Mouse (Mus musculus) macrophage (primary cell): ENCODE results near the gene Gm5901. TPM values are rescaled to one million over a fixed set of nuclear protein-coding genes. Genes with fewer than 3 reads are reported as not detected.
"Not testable (repeated sequence)": the region's sequence is repeated elsewhere in the genome, so short reads cannot be mapped to it uniquely, and the experiment has no call there.

Experiments used
- H3K27ac ChIP-seq: fragments of 350-480 bp; formaldehyde crosslinking; 2 replicates; pipeline ENCODE4 v1.9.0; 2021
- H3K36me3 ChIP-seq: fragments of 350-480 bp; formaldehyde crosslinking; 2 replicates; pipeline ENCODE4 v1.9.0; 2021; ENCODE audit errors: inconsistent target
- H3K4me3 ChIP-seq: fragments of 350-480 bp; formaldehyde crosslinking; 2 replicates; pipeline ENCODE4 v1.9.0; 2021; ENCODE audit errors: inconsistent target
- H3K79me2 ChIP-seq: fragments of 350-480 bp; formaldehyde crosslinking; 2 replicates; pipeline ENCODE4 v1.9.0; 2021; ENCODE audit errors: inconsistent target
- WGBS: methylation state at CpG from one replicate; pipeline ENCODE4 v1.1.7; 2026; ENCODE audit warnings: inconsistent platforms; ENCODE audit not compliant: missing documents; 5-methylcytosine and 5-hydroxymethylcytosine counted together
- polyA plus RNA-seq: library from polyadenylated mRNA; stranded (reverse); fragments of 250-400 nt; gene quantifications from 3 replicates; pipeline ENCODE4 v1.2.4, GENCODE M21; 2018; ENCODE audit warnings: inconsistent platforms
- total RNA-seq, 78 experiments: library from RNA; depleted of rRNA; stranded (reverse); fragments of 250-400 nt; gene quantifications; 1 replicate in 9 of 78; 2 replicates in 24 of 78; 3 replicates in 43 of 78; 4 replicates in 2 of 78; pipeline ENCODE4 v1.2.4; 2018; ENCODE audit warnings: inconsistent platforms in 56 of 78

Gm5901 gene
- not detected for total RNA-seq (2018; cell fraction: chromatin; rRNA removed)
- total RNA-seq (2018; cell fraction: cytosol; rRNA removed) = not detected
- not detected for total RNA-seq (2018; cell fraction: nucleus; rRNA removed)
- polyA plus RNA-seq = not detected in 3 replicates

DNA sequence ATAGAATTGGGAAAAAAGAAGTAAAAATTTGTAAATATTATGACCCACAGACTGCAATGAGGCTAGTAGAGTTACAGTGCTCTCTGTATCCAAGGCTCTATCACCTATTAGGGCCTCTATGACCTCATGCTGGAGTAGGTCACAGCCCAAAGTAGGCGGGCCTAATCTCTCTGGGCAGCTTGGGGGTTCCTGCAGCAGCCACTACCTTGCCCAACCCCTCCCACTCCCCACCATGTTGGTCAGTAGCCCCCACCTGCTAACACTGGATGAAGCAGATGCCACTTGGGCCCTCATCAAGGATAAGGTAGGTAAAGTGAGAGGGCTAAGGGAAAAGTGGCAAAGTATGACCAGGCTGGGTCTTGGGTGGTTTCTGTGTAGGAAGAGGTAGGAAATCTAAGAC, at the start of gene Gm5901:
Gene Gm5901 (plus strand): TSS at position 173 of the 400 bp plus-strand sequence.
- 78% methylated on average over 1 of the region's 1 CpGs for WGBS
- no peak within 1 kb of the TSS for H3K27ac ChIP-seq

DNA sequence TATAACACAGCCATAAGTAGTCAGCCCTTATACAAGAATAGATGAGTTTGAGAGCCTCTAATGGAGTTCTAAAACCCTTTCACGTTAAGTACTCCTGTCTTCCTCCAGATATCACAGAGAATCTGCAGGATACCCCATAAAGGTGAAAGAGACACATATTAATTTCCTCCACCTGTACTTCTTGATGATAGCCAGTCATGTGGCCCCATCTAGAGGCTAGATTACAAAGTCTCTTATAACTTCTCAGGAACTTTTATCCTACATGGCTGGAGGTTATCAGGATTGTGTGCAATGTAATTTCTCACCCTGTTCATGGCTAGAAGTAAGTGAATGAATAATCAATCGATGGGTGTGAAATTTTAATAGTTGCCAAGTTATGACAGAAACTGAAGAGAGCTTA, 49.5 kb upstream of the Gm5901 start:
- Histone ChIP-seq H3K36me3 (no peaks in the 10 kb centered on the region), H3K79me2 (no peaks in the 10 kb centered on the region), H3K27ac (no peak overlapping the region), H3K4me3 (no peak overlapping the region)
- 67% methylated on average over 2 of the region's 2 CpGs for WGBS

More for the DNA sequence above, at the start of gene Gm5901:
- Histone ChIP-seq H3K79me2 (no peaks in the 10 kb centered on the region), H3K4me3 (no peak within 1 kb of the TSS), H3K36me3 (peaks cover 24% of the 10 kb centered on the region)

DNA sequence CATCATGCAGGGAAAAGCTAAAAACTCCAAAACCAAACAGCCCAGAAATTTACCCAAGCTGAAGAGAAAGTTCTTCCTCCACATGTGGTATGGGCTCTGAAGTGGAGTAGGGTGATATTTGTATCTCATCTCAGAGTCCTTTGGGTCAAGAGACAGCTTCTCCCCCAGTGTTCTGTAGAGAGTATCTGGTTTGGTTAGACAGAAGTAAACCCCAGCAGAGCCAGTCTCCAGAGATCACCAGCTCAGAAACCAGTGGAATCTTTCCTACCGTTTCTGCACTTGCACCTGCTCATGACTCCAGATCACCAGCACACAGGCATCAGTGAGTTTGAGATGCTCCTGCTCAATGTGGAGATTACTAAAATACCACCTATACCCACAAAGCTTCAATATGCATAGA, 40.8 kb upstream of the Gm5901 start, which contains the start of gene Olfr690:
Gene Olfr690 (minus strand): TSS at position 101 of the 400 bp plus-strand sequence.
- H3K27ac ChIP-seq = no peak within 1 kb of the TSS
- 71% methylated on average over 1 of the region's 1 CpGs for WGBS
- H3K4me3 ChIP-seq = no peak within 1 kb of the TSS
- H3K79me2 ChIP-seq = no peaks in the 10 kb centered on the region
- no peaks in the 10 kb centered on the region for H3K36me3 ChIP-seq

DNA sequence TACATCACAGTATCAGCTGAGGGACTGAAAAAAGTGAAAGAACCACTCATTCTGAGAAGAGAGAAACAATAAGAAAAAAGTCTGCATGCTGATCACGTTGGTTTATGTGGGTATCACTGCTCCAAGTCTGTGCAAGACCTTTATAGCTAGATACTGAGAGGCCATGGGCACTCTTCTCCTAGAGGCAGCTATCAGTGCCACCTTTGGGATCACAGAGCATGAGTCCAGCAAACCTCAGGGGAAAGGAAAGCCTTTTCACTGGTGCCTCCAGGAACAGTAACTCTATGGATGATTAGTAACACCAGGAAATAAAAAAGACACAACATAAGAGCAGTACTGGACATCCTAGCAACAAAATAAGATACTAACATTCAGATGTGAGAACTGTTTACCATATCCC, 32.7 kb upstream of the Gm5901 start, which contains the start of gene Olfr691:
Gene Olfr691 (minus strand): TSS at position 101 of the 400 bp plus-strand sequence.
- whole genome bisulfite sequencing = 59% methylated on average over 1 of the region's 1 CpGs
- Histone ChIP-seq H3K4me3 (no peak within 1 kb of the TSS), H3K36me3 (no peaks in the 10 kb centered on the region), H3K79me2 (no peaks in the 10 kb centered on the region), H3K27ac (no peak within 1 kb of the TSS)

DNA sequence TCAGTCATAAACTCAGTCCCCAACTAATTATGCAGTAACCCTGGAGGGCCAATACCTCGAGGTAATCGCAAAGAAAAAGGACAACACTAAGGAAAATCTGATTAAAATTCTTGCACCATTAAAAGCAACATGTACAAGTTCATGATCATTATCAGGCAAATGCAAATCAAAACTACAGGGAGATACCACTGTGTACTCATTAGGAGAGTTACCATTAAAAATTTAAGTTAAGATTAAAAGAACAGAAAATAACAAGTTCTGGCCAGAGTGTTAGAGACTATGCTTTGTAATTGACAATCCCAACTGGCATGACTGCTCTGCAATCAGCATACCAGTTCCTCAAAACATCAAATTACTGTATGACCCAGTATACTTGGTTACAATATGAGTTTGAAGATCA, 32.1 kb upstream of the Gm5901 start:
- Histone ChIP-seq H3K79me2 (no peaks in the 10 kb centered on the region), H3K4me3 (no peak overlapping the region), H3K27ac (no peak overlapping the region), H3K36me3 (no peaks in the 10 kb centered on the region)
- WGBS = 92% methylated on average over 2 of the region's 2 CpGs

DNA sequence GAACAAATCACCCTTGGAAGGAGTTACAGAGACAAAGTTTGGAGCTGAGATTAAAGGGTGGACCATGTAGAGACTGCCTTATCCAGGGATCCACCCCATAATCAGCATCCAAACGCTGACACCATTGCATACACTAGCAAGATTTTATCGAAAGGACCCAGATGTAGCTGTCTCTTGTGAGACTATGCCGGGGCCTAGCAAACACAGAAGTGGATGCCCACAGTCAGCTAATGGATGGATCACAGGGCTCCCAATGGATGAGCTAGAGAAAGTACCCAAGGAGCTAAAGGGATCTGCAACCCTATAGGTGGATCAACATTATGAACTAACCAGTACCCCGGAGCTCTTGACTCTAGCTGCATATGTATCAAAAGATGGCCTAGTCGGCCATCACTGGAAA, 18.8 kb upstream of the Gm5901 start:
- not testable (repeated sequence) for H3K36me3 ChIP-seq, H3K27ac ChIP-seq, H3K4me3 ChIP-seq, H3K79me2 ChIP-seq
- no CpG with 5 or more reads among the region's 5 CpGs for WGBS

DNA sequence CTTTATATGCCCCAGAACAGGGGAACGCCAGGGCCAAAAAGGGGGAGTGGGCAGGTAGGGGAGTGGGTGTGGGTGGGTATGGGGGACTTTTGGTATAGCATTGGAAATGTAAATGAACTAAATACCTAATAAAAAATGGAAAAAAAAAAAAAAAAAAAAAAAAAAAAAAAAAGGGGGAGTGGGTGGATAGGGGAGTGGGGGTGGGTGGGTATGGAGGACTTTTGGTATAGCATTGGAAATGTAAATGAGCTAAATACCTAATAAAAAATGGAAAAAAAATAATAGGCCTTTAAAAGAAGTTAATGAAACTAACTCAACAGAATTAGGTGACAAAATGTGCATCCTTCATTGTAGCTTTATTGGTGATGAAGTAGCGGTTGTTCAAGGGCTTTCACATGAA, 18.4 kb upstream of the Gm5901 start:
- H3K4me3 ChIP-seq, H3K36me3 ChIP-seq, H3K27ac ChIP-seq, H3K79me2 ChIP-seq: not testable (repeated sequence)
- 95% methylated on average over 1 of the region's 2 CpGs for WGBS

DNA sequence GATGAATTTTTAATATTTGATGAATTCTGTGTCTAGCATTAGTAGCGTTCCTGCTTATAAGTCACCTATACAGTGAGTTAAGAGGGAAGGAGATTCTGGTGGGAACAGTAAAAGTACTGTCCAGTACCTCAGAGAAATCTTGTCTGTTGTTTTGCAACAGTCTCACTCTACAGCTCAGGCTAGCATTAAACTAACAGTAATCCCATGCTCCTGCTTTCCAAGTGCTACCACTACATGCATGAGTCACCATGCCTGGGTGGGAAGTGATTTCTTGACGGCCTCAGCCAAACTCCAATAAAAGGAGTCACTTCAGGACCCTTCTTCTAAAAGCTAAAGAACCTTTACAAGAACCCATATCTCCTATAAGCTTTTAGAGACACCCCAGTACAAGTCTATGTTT, 13.1 kb upstream of the Gm5901 start:
- Histone ChIP-seq H3K79me2 (no peaks in the 10 kb centered on the region), H3K4me3 (no peak overlapping the region), H3K27ac (no peak overlapping the region), H3K36me3 (no peaks in the 10 kb centered on the region)
- WGBS = 100% methylated on average over 2 of the region's 2 CpGs

DNA sequence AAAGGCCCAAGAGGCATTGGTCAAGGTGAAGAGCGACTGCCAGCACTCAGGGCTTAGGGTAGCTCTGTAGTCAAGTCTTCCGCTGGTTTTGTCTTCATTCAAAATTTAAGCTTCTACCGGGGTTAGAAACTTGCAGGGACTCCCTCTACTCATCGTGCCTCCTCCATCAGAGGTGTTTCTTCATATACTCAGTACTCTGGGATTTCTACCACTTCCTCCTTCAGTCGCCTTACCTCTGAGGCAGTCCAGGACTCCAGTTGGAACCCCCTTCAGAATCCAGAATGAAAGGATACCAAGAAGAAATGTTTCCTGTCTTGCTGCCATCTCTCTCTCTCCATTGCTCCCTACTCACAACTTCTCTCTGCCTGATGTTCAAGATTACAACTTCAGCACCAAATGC, 7.6 kb upstream of the Gm5901 start:
- 81% methylated on average over 5 of the region's 5 CpGs for WGBS
- Histone ChIP-seq H3K79me2 (no peaks in the 10 kb centered on the region), H3K27ac (no peak overlapping the region), H3K4me3 (no peak overlapping the region), H3K36me3 (no peaks in the 10 kb centered on the region)

DNA sequence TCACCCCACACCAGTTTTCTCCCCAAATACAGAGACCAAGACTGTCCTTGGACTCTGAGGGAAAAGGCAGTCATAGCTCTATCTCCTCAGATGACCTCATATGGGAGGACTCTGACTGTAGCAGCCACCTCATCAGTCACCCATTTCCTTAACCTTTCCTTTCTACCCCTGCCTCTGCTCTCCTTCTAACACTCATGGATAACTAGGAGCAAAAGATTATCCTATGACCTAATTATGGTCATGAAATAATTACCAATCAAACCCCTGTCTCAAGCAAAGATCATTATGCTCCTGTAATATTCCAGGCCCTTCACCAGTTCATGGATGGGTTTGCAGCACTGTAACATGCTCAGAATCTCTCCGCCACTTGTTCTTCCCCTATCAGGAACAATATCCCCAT, 6.9 kb upstream of the Gm5901 start, which contains the start of gene Olfr692:
Gene Olfr692 (plus strand): TSS at position 301 of the 400 bp plus-strand sequence.
- H3K27ac ChIP-seq = no peak within 1 kb of the TSS
- H3K36me3 ChIP-seq = no peaks in the 10 kb centered on the region
- no peaks in the 10 kb centered on the region for H3K79me2 ChIP-seq
- 90% methylated on average over 1 of the region's 1 CpGs for WGBS
- no peak within 1 kb of the TSS for H3K4me3 ChIP-seq

DNA sequence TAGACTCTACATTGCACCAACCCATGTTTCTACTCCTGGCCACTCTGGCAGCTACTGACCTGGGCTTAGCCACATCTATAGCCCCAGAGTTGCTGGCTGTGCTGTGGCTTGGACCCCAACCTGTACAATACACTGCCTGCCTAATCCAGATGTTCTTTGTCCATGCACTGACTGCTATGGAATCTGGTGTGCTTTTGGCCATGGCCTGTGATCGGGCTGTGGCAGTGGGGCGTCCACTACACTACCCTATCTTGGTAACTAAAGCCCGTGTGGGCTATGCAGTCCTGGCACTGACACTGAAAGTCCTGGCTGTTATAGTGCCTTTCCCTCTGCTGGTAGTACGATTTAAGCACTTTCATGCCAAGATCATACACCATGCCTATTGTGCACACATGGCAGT, 6.3 kb upstream of the Gm5901 start:
- 94% methylated on average over 4 of the region's 4 CpGs for WGBS

DNA sequence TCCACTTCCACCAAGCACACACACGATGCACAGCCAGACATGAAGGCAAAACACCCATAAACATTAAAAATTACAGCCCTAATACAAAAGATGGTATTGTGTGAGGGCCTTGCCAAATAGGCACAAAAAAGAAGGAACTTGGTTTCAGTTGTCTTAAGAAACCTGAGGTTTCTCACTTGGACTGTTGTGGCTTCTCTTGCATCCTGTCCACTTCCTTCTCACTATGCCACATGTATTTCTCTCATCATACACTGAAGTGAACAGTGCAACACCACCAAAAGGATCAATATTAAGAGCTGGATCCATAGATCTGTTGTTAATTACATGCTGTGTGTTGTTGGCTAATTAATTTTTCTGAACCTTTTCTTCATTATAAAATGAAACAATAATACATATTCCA, 1.9 kb upstream of the Gm5901 start:
- 10% methylated on average over 1 of the region's 1 CpGs for WGBS
- peaks cover 4% of the 10 kb centered on the region; the same call in 1 of the 2 replicates for H3K36me3 ChIP-seq
- no peak overlapping the region for H3K4me3 ChIP-seq
- no peak overlapping the region for H3K27ac ChIP-seq
- H3K79me2 ChIP-seq = no peaks in the 10 kb centered on the region

More for the DNA sequence above, 6.3 kb upstream of the Gm5901 start:
- Histone ChIP-seq H3K4me3 (no peak overlapping the region), H3K79me2 (no peaks in the 10 kb centered on the region), H3K36me3 (no peaks in the 10 kb centered on the region), H3K27ac (no peak overlapping the region)

DNA sequence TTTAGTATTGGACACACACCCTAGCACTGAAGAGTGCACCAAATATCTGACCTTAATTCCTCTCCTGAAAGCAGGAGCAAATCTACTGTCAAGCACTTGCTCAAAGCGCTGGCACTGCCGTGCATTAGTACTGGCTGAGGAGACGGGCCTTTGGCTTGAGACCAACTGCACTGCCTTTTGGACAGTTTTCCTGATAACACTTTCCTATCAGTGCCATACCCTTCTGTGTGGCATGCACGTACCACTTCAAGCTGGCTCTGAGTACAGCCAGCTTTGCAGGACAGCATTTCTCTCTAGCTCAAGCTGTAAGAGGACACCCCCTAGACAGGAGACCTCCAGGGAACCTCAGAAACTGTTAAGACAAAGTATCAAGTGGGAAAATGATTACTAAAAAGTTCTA, 1.3 kb upstream of the Gm5901 start:
- no peak overlapping the region for H3K27ac ChIP-seq
- no peaks in the 10 kb centered on the region for H3K79me2 ChIP-seq
- peaks cover 10% of the 10 kb centered on the region; the same call in 1 of the 2 replicates for H3K36me3 ChIP-seq
- H3K4me3 ChIP-seq = no peak overlapping the region
- WGBS = 52% methylated on average over 4 of the region's 4 CpGs

DNA sequence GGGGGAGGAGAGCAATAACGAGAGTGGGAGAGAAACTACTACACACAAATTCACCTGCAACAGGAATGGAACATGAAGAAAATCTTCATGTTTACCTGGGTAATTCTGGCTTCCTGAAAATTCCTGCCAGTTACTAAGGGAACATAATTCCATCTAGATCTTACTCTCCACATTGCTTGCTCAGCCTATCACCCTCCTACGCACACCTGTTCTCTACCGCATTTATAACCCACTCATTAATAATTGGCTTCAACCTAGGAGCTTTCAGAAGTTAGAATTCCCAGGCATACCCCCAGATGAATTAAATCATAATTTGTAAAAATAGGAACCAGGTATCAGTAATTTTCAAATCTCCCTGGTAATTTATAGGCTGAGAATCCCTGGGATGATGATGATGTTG, 862 bp upstream of the Gm5901 start:
- WGBS = 91% methylated on average over 3 of the region's 3 CpGs
- no peak overlapping the region for H3K27ac ChIP-seq
- H3K36me3 ChIP-seq = peaks cover 15% of the 10 kb centered on the region; the same call in 1 of the 2 replicates
- no peaks in the 10 kb centered on the region for H3K79me2 ChIP-seq
- H3K4me3 ChIP-seq = no peak overlapping the region

DNA sequence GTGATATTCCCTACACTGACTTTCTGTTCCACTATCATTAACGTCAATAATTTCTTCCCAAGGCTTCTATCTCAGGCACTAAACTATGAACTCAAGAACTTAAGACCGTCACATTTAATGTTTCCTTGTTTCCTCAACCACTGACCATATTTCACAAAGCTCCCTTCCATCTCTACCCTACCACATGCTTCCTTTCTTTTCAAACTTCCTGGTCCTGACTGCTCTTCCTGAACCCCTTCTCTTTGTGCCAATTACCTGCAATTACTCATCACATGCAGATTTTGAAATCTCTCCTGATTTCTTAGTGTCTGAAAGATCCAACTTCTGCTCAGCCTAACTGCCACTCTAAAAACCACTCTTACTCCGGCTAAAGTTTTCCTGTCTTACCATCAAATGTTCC, 5.5 kb downstream of the Gm5901 start:
- H3K79me2 ChIP-seq = no peaks in the 10 kb centered on the region
- 55% methylated on average over 3 of the region's 3 CpGs for WGBS
- H3K27ac ChIP-seq = no peak overlapping the region
- H3K36me3 ChIP-seq = peaks cover 74% of the 10 kb centered on the region
- no peak overlapping the region for H3K4me3 ChIP-seq

DNA sequence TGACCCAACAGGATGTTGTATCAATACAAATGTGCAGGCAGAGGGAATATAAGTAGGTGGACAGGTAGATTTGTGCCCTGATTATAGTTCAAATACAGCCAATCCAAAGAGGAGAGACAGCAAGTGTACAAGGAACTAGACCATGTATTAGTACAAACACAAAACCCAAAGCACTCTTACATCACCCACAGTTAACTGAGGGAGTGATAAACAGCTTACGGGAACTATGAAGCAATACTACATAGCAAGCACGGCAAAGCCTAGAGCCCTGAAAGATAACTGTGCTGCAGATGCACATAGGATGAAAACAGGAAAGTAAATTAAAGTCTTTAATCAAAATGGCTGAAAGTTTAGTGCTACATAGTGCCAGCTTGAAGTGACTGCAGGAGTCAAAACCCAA, 12.9 kb downstream of the Gm5901 start:
- Histone ChIP-seq H3K79me2 (no peaks in the 10 kb centered on the region), H3K36me3 (peaks cover 71% of the 10 kb centered on the region), H3K4me3 (no peak overlapping the region), H3K27ac (no peak overlapping the region)
- WGBS = 48% methylated on average over 2 of the region's 2 CpGs
